Mouse (Mus musculus) E14TG2a.4 (cell line): ENCODE measurements around the gene Lyst.

Experiments used
- CTCF ChIP-seq: conservative IDR thresholded peaks from 2 replicates; pipeline ENCODE4 v1.5.1; 2014; ENCODE audit warnings: low read length
- NANOG ChIP-seq: IDR thresholded peaks from 2 replicates; pipeline ENCODE4 v1.6.1; 2014; ENCODE audit warnings: borderline replicate concordance, low read length, mixed read lengths
- POU5F1 ChIP-seq: IDR thresholded peaks from 2 replicates; pipeline ENCODE4 v1.6.1; 2014; ENCODE audit warnings: low read length, borderline replicate concordance

- no peak for TF ChIP-seq CTCF
- no peak for TF ChIP-seq NANOG
- TF ChIP-seq POU5F1 = no peak
Measured at GRCm38 (mm10) chr13:13791981-13792380, 201.8 kb downstream of the Lyst start.
